Mouse (Mus musculus) thymus, postnatal 25 days (tissue): ENCODE data around the gene Kcng1.

Experiments
- DNase-seq: peaks from one replicate; pipeline ENCODE4 v3.0.0; 2022

The Kcng1 gene

DNA sequence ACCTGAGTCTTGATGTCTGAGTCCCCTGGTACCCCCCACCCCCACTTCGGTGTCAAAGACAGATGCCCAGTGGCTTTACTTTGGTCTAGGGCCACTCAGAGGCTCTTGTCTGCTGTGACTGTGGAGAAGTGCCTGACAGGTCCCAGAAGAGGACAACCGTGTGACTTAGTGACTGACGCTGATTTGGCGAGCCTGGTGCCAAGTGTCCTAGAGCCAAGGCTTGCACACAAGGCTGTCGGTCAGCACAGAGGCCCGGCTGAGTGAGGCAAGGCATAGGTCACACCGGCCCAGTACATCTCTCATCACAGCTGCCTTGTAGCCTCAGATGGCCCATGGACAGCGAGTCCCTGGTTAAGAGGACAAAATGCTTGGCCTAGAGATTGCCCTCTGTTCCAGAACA lies 22.5 kb downstream of the Kcng1 start:
- no peak for DNase-seq

DNA sequence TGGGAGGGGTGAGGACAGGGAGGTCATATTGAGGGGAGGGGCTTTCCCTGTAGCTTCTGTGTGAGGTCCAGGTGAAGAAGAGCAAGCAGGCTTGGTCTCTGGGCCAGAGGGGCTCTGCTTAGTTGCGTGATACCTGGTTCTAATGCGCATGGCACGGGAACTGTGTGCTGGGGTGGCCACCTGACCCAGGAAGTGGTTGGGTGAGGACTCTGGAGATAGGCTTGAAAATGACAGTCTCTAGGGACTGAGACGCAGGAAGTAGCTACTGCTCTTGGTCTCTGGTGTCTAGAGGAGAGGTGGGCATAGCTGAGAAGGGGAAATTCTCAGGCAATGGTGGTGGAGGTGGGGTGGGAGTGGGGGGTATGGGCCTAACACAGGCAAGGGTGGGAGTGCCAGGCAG lies 24.3 kb downstream of the Kcng1 start:
- no peak for DNase-seq

DNA sequence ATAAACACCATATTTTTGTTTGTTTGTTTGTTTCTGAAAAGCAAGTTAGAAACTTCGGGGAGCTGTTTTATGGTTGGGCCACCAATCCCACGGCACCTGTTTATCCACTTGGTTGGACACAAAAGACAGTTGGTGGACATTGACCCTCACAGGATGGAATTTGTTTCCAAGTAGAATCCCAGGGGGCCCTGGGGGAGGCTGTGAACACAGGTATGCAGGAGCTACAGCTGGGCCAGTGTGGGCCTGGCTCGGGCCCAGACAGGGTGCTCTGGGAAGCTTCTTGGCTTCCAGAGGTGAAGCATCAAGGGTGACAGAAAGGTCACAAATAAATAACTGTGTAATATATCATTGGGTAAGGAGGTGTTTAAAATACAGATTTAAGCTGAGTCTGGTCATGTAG lies 25.0 kb downstream of the Kcng1 start:
- DNase-seq: no peak

DNA sequence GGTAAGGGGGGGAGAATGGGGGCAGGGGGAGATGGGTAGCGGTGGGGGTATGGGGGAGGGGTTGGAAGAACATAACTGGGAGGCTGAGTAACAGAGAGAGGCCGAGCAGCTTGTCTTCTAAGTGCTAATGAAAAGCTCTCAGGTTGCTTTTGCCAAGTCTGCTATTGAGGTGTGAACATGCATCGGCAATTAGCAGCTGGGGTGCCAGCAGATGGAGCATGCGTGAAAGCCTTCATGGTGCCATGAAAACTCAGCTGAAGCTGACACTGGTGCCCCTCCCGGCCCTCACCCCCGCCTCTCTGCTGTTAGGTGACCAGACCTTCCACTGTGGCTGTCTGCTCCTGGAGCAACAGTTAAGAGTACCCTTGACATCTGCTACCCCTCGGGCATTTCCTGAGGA lies 27.7 kb downstream of the Kcng1 start:
- no peak for DNase-seq

DNA sequence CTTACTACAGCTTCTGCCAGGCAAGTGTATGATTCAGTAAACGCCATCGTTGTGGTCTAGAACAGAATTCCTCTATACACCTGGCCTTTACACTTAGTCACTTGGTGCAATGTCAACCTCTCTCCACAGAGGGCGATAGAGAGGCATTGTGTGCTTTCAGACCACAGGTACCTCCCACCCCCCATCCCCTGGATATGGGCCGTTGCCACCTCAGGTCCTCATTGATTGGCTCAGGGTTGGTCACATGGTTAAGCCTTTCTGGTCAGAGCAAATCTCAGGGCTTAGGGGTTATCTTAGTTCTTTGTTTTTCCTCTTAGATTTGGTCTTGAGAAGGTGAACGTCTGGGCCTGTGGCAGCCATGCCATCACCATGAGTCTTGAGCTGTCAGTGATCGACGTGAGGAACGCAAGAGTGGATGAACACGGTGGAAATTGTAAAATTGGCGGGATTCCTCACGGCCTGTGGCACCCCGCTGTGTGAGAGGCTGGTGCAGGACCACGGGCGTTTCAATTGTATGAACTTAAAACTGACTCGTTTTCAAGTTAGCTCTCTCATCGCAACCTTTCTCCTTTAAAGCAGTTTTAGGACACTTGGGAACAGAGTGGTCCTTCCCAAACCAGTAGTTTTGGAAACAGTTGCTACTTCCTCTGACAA lies 28.8 kb downstream of the Kcng1 start:
- DNase-seq: peak; percentile 40

DNA sequence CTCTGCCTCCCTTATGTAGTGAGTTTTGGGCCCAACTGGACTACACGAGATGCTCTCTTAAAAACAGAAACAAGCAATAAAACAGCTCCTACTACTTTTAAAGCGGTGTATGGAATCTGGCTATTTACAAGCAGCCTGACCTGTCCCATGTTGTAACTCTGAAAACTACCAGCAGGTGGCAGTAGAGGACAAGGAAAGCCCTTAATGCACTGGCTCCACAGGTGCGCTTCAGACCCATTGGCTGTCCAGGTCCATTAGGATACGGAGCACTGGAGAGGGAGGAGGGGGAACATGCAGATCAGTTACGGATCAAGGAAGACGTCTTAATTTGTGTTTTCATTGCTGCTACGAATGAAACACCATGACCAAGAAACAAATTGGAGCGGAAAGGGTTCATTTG lies 31.3 kb downstream of the Kcng1 start:
- DNase-seq: peak; percentile 79

DNA sequence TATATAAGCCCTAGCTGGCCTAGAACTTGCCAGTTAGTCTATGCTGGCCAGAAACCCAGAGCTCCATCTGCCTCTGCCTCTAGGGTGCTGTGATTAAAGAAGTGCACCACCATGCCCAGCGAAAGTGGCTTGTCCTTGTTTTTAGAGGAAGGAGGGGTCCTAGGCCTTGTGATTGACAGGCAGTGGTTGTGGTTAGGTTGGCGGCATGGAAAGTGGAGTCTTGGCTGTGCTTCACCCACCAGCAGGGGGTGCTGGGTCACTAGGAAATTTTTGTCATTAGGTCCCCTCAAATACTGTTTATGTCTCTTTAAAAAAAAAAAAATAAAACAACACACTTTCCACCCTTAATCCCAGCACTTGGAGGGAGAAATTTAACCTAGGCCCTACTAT lies 32.7 kb downstream of the Kcng1 start:
- peak; percentile 29 for DNase-seq

DNA sequence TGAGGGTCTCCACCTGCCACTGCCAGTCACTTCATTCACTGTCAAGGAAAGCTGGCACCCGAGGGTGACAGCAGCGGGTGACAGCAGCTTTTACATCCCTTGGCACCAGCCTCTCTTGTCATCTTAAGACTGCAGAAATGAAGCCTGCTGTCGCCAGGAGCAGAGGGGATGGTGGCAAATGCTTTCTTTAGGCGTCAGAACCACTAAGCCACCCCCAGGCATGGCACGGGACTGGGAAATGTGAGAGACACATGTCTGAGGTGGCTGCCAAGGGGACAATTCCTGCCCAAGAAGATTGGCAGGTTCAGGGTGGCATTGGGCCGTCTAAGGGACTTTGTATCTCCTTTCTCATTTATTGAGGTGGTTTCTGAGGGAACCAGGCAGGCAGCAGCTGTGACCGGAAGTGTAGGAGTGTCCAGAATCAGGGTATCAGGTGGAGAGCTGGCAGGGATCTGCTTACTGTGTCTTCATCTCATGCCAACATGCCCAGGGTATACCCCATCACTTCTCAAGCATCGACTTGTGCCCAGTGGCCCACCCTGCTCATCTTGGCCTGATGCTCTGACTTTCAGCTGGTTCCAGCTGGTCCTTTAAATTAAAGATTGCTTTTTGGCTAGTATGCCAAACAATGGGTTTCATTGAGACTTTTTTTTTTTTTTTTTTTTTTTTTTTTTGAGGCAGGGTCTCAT lies 33.2 kb downstream of the Kcng1 start:
- DNase-seq: no peak

DNA sequence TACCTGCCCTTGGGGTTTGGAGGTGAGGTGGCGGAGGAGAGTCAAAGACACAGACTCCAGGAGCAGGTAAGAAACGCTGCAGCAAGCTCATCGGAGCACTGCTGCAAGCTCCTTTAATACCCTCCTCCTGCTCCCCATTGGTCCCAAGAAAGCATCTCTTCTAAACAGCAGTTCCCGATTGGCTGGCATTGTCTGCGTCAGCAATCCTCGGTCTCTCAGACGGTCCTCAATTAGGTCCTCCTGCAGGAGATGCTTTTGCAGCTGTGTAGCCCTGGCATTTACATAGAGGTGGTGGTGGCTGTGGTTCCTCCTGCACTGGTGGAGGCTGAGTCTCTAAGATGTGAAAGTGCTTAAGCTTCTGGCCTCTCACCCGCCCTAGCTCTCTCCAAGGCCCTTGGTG lies 36.0 kb downstream of the Kcng1 start:
- no peak for DNase-seq

DNA sequence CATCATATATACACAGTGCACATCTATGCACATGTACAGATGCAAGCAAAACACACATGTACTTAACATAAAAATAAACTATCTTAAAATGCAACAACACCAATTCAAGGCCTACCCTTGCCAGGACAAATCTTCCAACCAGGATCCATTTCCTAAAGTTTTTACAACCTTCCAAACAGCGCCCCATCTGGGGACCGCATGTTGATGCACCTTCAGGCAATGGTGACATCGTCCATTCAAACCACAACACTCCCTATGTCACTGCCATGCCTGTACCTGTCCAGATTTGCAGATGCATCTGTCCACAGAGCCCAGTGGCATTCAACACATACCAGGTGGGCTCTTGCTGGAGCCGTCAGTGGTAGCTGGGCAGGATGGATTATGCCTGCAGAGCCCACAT lies 38.3 kb downstream of the Kcng1 start:
- DNase-seq: no peak

DNA sequence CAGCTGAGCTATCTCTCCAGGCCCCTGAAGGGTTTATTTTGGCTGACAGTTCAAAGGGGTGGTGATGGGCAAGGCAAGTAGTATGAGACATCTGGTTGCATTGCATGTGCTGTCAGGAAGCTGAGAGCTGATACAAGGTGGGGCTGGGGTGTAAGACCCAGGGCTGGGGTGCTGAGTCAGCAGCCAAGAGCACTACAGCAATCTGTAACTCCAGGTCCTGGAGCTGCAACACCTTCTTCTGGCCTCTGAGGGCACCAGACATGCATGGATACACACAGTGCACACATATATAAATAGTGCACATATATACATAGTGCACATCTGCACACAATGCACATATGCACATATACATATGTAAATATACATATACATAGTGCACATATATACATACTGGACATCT lies 38.7 kb downstream of the Kcng1 start:
- no peak for DNase-seq

DNA sequence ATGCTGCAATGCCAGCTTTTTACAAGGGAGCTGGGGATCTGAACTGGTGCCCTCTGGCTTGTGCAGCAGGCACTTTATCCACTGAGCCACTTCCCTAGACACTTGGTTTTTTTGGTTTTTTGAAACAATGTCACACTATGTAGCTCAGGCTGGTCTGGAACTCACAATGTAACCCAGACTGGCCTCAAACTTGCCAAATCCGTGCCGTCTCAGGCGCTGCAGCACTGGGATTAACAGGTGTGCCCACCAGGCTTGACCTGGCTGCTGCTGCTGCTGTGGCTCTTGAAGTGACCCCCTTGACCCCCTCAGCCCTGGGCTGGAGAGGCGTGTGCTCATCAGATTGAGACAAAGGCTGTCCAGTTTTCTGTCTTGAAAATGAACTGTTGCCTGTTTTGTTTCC lies 43.2 kb downstream of the Kcng1 start:
- no peak for DNase-seq

DNA sequence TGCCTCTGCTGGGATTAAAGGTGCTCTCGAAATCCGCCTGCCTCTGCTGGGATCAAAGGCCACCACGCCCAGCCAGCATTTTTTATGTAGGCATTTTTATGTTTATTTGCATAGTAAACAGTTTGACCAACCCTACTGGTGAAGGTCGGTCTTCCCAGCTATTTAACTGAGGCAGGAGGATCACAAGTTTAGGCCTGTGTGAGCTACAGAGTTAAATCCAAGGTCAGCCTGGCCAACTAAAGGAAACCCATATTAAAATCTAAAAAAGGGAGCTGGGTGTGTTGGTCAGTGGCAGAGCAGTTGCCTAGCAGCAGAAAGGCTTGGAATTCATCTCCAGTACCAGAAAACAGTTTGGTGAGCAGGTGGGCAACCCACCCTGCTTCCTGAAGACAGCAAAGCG lies 48.2 kb downstream of the Kcng1 start:
- DNase-seq: no peak

DNA sequence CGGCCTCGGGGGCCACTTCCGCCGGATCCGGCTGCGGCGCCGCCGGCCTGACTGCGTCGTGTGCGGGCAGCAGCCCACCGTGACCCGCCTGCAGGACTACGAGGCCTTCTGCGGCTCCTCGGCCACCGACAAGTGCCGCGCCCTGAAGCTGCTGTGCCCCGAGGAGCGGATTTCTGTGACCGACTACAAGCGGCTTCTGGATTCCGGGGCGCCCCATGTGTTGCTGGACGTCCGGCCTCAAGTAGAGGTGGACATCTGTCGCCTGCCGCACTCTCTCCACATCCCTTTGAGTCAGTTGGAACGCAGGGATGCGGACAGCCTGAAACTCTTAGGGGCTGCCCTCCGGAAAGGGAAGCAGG lies 50.1 kb downstream of the Kcng1 start:
- DNase-seq: no peak

DNA sequence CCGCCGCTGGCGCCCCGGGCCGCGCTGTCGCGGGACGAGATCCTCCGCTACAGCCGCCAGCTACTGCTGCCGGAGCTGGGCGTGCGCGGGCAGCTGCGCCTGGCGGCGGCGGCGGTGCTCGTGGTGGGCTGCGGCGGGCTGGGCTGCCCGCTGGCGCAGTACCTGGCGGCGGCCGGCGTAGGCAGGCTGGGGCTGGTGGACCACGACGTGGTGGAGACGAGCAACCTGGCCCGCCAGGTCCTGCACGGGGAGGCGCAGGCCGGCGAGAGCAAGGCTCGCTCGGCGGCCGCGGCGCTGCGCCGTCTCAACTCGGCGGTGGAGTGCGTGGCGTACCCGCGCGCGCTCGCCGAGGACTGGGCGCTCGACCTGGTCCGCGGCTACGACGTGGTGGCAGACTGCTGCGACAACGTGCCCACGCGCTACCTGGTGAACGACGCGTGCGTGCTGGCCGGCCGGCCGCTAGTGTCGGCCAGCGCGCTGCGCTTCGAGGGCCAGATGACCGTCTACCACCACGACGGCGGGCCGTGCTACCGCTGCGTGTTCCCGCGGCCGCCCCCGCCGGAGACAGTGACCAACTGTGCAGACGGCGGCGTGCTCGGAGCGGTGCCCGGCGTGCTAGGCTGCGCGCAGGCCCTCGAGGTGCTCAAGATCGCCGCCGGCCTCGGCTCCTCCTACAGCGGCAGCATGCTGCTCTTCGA lies 50.6 kb downstream of the Kcng1 start:
- peak; percentile 16 for DNase-seq

DNA sequence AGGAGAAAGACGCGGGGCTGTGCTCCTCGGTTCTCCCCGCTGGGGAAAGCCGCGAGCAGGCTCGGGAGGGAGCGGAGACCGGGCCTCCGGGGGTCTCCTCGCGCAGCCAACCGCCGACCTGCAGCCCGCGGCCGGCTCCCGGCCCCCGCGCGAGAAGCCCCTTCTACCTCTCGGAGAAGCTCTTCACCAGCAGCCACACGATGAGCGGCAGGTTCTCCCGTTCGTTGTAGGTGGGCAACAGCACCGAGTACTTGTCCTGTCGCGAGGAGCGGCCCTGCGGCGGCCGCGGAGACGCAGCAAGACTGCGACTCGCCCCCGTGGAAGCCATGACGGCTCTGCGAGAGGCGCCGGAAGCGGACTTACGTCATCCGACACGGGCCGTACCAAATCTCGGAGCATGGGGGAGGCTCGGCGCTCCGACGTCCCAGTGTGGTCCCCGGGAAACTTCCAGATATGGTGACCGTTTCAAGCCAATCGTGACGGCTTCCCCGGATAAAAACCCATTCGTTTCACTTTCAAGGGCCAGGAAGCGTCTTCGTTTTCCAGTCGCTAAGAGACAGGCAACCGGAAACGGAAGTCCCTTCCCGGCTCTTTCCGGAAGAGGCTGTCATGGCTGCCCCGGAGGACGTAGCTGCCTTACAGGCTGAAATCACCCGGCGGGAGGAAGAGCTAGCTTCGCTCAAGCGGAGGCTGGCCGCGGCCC lies 51.4 kb downstream of the Kcng1 start, which contains the start of the genes Gm20716, Dpm1 and Mocs3:
TSS of gene Gm20716 (minus strand) at position 339 of the 703 bp plus-strand sequence.
TSS of gene Dpm1 (minus strand) at position 566 of the 703 bp plus-strand sequence.
TSS of gene Mocs3 (plus strand) at position 597 of the 703 bp plus-strand sequence.
- DNase-seq: peak; percentile 85

DNA sequence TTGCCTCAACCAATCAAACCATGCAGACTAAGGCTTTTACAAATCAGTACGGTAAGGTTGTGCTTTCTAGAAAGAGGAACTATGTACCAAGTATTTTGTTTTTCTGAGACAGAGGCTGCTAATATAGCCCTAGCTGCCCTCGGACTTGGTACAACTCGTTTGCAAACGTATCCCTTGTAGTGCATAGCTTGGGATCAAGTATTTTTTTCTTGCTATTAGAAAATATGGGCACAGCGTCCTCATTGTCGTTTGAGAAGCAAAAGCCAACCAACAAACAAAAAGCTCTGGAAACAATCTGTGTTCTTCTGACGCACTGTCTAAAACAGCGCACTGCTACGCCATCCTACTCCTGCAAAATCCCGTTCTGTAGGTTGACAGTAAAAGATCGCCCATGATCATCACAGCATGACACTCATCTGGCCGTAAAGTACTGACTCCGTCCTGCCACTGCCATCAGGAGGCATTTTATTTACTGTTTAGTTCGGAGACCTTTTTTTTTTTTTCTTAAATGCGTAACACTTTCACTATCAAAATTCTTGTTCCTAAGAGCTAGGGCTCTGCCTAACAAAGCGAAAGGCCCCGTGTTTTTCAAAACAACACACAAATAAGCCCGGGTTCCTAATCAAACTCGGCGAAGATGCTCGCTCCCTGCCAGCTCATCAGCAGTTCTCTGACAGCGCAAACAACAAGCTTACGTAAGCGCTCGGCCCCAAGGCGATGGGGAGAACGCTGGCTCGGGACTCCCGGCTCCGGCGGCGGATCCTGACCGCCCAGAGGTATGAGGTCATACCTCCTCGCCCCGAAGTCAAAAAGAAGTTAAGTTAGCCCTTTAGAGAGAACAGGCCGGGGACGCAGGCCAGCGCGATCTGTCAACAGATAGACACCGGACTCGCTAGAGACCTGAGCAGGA lies 52.2 kb downstream of the Kcng1 start:
- DNase-seq: no peak

DNA sequence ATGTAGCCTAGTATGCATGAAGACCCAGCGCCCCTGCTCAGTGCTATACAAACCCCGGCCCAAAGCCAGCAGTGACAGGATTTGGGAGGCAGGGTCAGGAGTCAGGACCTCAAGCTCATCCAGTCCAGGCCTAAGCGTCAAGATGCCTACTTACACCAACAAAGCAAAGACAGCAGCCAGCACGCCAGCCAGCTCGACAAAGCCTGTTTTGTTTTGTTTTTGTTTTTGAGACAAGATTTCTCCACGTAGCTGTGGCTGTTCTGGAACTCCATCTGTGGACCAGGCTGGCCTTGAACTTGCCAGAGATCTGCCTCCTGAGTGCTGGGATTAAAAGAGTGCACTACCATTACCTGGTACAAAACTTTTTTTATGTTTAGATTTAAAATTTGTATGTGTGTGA lies 58.2 kb downstream of the Kcng1 start:
- no peak for DNase-seq

DNA sequence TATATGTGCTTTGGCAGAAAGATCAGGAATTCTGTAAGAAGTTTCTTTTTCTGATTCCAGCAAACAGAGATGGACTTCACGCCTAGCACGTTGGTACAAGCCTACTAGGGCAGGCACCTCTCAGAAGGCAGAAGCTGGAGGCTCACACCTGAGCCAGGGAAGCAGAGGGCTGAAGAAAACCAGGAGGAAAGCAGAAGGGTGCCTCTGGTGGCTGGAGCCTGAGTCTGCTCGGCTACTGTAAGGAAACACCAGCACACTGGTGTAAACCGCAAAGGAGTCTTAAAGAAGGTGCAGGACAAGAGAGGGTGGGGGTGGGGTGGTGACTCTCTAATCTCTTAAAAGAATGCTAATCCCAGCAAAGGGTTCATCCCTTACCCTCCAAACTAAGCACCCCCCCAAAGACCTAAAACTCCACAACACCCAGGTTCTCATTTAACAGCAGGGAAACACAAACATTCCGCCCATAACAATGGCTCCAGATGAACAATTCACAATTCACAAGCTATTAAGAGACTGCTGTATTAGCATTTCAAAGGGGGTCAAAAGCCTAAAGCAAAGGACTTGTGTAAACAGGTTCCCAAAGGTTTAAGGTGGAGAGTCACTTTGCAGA lies 67.6 kb downstream of the Kcng1 start:
- DNase-seq: no peak
